In the genomic region with DNA sequence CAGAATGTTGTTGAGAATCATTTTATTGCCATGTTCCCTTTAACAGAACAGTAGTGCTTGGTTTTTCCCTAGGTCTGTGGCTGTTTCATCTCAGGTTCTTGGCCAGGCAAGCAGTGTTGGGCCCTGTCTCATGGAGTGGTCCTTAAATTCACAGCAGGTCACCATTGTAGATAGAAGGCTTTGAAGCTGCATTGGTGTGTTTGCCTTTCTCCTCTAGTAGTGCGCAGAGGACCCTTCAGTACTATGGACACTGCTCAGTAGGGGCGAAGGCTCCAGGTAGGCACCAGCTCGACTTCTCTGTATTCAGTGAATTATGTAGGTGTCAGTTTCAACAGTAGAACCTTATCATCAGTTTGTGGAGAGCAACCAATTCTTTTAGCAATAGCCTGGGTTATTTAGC, we compare ENCODE assay signal across 18 mouse cellular contexts. TPM values are rescaled to one million over a fixed set of nuclear protein-coding genes. Genes with fewer than 3 reads are reported as not detected.
A peak's percentile ranks its signal among the peaks of the same experiment; 100 is the strongest.
DNase-seq lines count a peak whose midpoint lies in the region; ATAC-seq and TF ChIP-seq lines count a peak whose summit lies in the region.
"Had no signal": no experiment of that assay in that cellular context is flagged by ENCODE, and none has a peak within 500 bp of the region (broad histone marks: within the 10 kb centered on the region; RNA-seq: fewer than 3 reads in every experiment).

No protein-coding gene starts in this region.

- H3K4me3 ChIP-seq in lung, embryonic 14.5 days (ENCODE audit: low read depth, low read length) = no peak overlapping the region
- no peak overlapping the region for H3K4me3 ChIP-seq in lung, postnatal 0 days (ENCODE audit: low read depth, low read length)
- H3K4me3 ChIP-seq in lung, adult 2 months (replicated peaks; ENCODE audit: extremely low read depth, low read depth, low read length) = no peak overlapping the region
- no peak overlapping the region for H3K4me3 ChIP-seq in olfactory bulb, adult 2 months (ENCODE audit: insufficient read depth, low read depth, low read length)
- H3K4me3 ChIP-seq: embryonic facial prominence, embryonic 10.5 days; embryonic facial prominence, embryonic 12.5 days; forebrain, embryonic 13.5 days; forebrain, embryonic 15.5 days had no signal

- no peaks in the 10 kb centered on the region for H3K36me3 ChIP-seq in lung, embryonic 14.5 days (ENCODE audit: insufficient read depth)
- H3K36me3 ChIP-seq in lung, postnatal 0 days (ENCODE audit: insufficient read depth, low read length) = no peaks in the 10 kb centered on the region; the same call in 1 of the 2 replicates

- no peak for TF ChIP-seq POLR2A in lung, adult 2 months (IDR thresholded peaks at IDR 0.05; ENCODE audit: borderline replicate concordance, extremely low read depth, low read depth, low read length)
- no peak for TF ChIP-seq POLR2A in olfactory bulb, adult 2 months (IDR thresholded peaks at IDR 0.05; ENCODE audit: insufficient read depth, low read depth, low read length)

- no peaks in the 10 kb centered on the region for H3K27me3 ChIP-seq in lung, embryonic 14.5 days (ENCODE audit: insufficient read depth, low read length)
- no peaks in the 10 kb centered on the region for H3K27me3 ChIP-seq in lung, postnatal 0 days (replicated peaks; ENCODE audit: insufficient read depth, low read length)
- H3K27me3 ChIP-seq: embryonic facial prominence, embryonic 12.5 days; forebrain, embryonic 13.5 days; forebrain, embryonic 15.5 days had no signal

- no peak overlapping the region for H3K9ac ChIP-seq in lung, embryonic 14.5 days
- H3K9ac ChIP-seq in lung, postnatal 0 days (replicated peaks; ENCODE audit: low read depth) = no peak overlapping the region
- H3K9ac ChIP-seq: embryonic facial prominence, embryonic 12.5 days; forebrain, embryonic 13.5 days; forebrain, embryonic 15.5 days had no signal

- peak; percentile 13 for DNase-seq in lung, embryonic 14.5 days
- no peak for DNase-seq in lung, postnatal 10 days
- DNase-seq in lung, postnatal 0 days (ENCODE audit: low spot score) = peak; percentile 34
- DNase-seq in lung, adult 2 months = no peak
- DNase-seq in cerebellum, adult 9-11 months = no peak
- DNase-seq: adrenal gland, adult 2 months; adrenal gland, postnatal 10 days; adrenal gland, postnatal 25 days; cerebellum, adult 11 months; cerebellum, adult 18-20 months; cerebellum, adult 8-10 months; cerebellum, postnatal 10 days; cerebellum, postnatal 25 days had no signal

- no peak overlapping the region for H3K27ac ChIP-seq in lung, embryonic 14.5 days (ENCODE audit: low read depth)
- no peak overlapping the region for H3K27ac ChIP-seq in lung, postnatal 0 days (ENCODE audit: low read length)
- H3K27ac ChIP-seq in olfactory bulb, adult 2 months (ENCODE audit: insufficient read depth, low read depth, low read length) = peak overlapping the region; percentile 13; the same call in 1 of the 2 replicates
- H3K27ac ChIP-seq: embryonic facial prominence, embryonic 10.5 days; embryonic facial prominence, embryonic 12.5 days; forebrain, embryonic 13.5 days had no signal

- no peak for TF ChIP-seq CTCF in lung, embryonic 14.5 days (IDR thresholded peaks at IDR 0.05; ENCODE audit: low read depth)
- TF ChIP-seq CTCF in lung, postnatal 0 days (IDR thresholded peaks at IDR 0.05) = no peak
- no peak for TF ChIP-seq CTCF in lung, adult 2 months (IDR thresholded peaks at IDR 0.05; ENCODE audit: insufficient read depth, low read length)
- TF ChIP-seq CTCF in olfactory bulb, adult 2 months (IDR thresholded peaks at IDR 0.05; ENCODE audit: insufficient read depth, low read depth, low read length) = no peak

- no peaks in the 10 kb centered on the region for H3K9me3 ChIP-seq in lung, embryonic 14.5 days (ENCODE audit: low read depth, low read length)
- H3K9me3 ChIP-seq in lung, postnatal 0 days (ENCODE audit: low read length) = no peaks in the 10 kb centered on the region
- H3K9me3 ChIP-seq: embryonic facial prominence, embryonic 10.5 days; embryonic facial prominence, embryonic 12.5 days; forebrain, embryonic 13.5 days; forebrain, embryonic 15.5 days had no signal

- ATAC-seq in lung, embryonic 14.5 days (ENCODE audit: insufficient read depth) = no peak
- peak; percentile 55 for ATAC-seq in lung, postnatal 0 days
- ATAC-seq: forebrain, embryonic 13.5 days; forebrain, embryonic 15.5 days had no signal

- H3K4me2 ChIP-seq in lung, embryonic 14.5 days = no peak overlapping the region
- no peak overlapping the region for H3K4me2 ChIP-seq in lung, postnatal 0 days (replicated peaks; ENCODE audit: low read depth, low read length)
- H3K4me2 ChIP-seq: embryonic facial prominence, embryonic 12.5 days; forebrain, embryonic 13.5 days; forebrain, embryonic 15.5 days had no signal

- no peaks in the 10 kb centered on the region for H3K4me1 ChIP-seq in lung, embryonic 14.5 days (ENCODE audit: insufficient read depth)
- 0 out of 2 replicates have a peak, but pooled peaks cover 3% of the 10 kb centered on the region for H3K4me1 ChIP-seq in lung, postnatal 0 days (ENCODE audit: insufficient read depth, low read depth, low read length)
- peaks cover 7% of the 10 kb centered on the region for H3K4me1 ChIP-seq in lung, adult 2 months (ENCODE audit: control insufficient read depth, insufficient read depth, low read length)
- peaks cover 5% of the 10 kb centered on the region for H3K4me1 ChIP-seq in olfactory bulb, adult 2 months (ENCODE audit: control insufficient read depth, insufficient read depth, low read length)
- H3K4me1 ChIP-seq: embryonic facial prominence, embryonic 10.5 days; embryonic facial prominence, embryonic 12.5 days had no signal

- WGBS in lung, embryonic 14.5 days = 76% methylated on average over 3 of the region's 3 CpGs
- 59% methylated on average over 3 of the region's 3 CpGs for WGBS in lung, postnatal 0 days
- 82% methylated on average over 3 of the region's 3 CpGs for whole genome bisulfite sequencing in lung, adult 2 months
- 86% methylated on average over 3 of the region's 3 CpGs for WGBS in olfactory bulb, adult 2 months

- TF ChIP-seq EP300 in lung, postnatal 0 days (IDR thresholded peaks at IDR 0.05) = no peak

RNA-seq across cellular contexts. Expression of a gene that starts 54.4 kb away (rescaled TPM):
- 0.22 and 0.33 TPM in 2 replicates for polyA plus RNA-seq in lung, embryonic 14.5 days (2014; fragmentation: Nextera tagmentation; extraction: Ambion mirVana)
- 0.12 and 0.16 TPM in 2 replicates for polyA plus RNA-seq in lung, postnatal 0 days (2015; fragmentation: Nextera tagmentation; extraction: Ambion mirVana)
- polyA plus RNA-seq in lung, adult 2 months (2012; rRNA removed) = 0.10 and 0.13 TPM in 2 replicates
- not detected in 2 replicates for polyA plus RNA-seq in olfactory bulb, adult 2 months (2012; ENCODE audit: insufficient read depth, insufficient read length, low replicate concordance, missing spikeins)

RNA-seq across cellular contexts. Expression of a gene that starts 59.4 kb away (rescaled TPM):
- 1,044 and 1,097 TPM in 2 replicates for polyA plus RNA-seq in lung, embryonic 14.5 days (2014; fragmentation: Nextera tagmentation; extraction: Ambion mirVana)
- 101 and 104 TPM in 2 replicates for polyA plus RNA-seq in lung, postnatal 0 days (2015; fragmentation: Nextera tagmentation; extraction: Ambion mirVana)
- 10.0 and 10.1 TPM in 2 replicates for polyA plus RNA-seq in lung, adult 2 months (2012; rRNA removed)
- not detected in 2 replicates for polyA plus RNA-seq in olfactory bulb, adult 2 months (2012; ENCODE audit: insufficient read depth, insufficient read length, low replicate concordance, missing spikeins)

Comparison
In these comparisons a context has a peak if more than half of its experiments do, and no peak if none do; other contexts are left out.
1. DNase-seq: peak in lung, embryonic 14.5 days (single experiment) and lung, postnatal 0 days (single experiment); none in lung, postnatal 10 days (single experiment), lung, adult 2 months (single experiment) and cerebellum, adult 9-11 months (single experiment).
2. RNA of a gene that starts 59.4 kb away (polyA plus RNA-seq): 1,044 to 1,097 TPM in lung, embryonic 14.5 days, 101 to 104 TPM in lung, postnatal 0 days and 10.0 to 10.1 TPM in lung, adult 2 months; not detected in olfactory bulb, adult 2 months; every median in the first group is over 10 times any median in the second.